Mouse (Mus musculus): ENCODE measurements at regions not wholly inside any gene's neighbourhood (a gene's known extent, or its start where the extent isn't known, plus 50 kb on each side); places are given as distances from the start of the nearest gene placed in this dataset.

GRCm38 (mm10) chr16:92920947-92921346 is 95.0 kb upstream of the Runx1 start:
- H3K27ac ChIP-seq (ENCODE audit: control insufficient read depth, insufficient read depth, low read depth, low read length), result no peak overlapping the region
- TF ChIP-seq CTCF (IDR thresholded peaks at IDR 0.05; ENCODE audit: control insufficient read depth, insufficient read depth, insufficient replicate concordance, low read depth, low read length) (no peak), POLR2A (IDR thresholded peaks at IDR 0.05; ENCODE audit: control insufficient read depth, low read depth, low read length) (no peak)
- H3K4me3 ChIP-seq (ENCODE audit: control insufficient read depth, low read depth, low read length), result no peak overlapping the region
- no peaks in the 10 kb centered on the region for H3K27me3 ChIP-seq (ENCODE audit: control insufficient read depth, insufficient read depth, low read length)
- no peaks in the 10 kb centered on the region for H3K4me1 ChIP-seq (ENCODE audit: control insufficient read depth, insufficient read depth, low read length)
- no peaks in the 10 kb centered on the region for H3K36me3 ChIP-seq (ENCODE audit: control insufficient read depth, insufficient read depth, low read length)

DNA sequence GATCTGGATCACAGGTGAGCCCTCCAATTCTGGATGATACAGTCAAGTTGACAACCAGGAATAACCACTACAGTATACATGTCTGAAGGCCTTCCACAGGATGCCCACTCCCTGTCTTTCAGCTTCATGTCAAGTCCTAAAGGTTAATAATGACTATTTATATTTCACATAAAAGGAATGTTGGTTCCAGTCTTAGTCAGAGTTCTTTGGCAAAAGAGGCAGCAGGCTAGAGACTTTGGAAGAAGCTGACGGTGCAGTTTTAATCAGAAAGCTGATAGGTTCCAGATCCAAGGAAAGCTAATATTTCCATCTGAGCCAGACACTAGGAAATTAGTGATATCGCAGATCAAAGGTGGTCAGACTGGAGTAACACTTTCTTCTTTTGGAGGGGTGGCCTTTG is 91.4 kb upstream of the Runx1 start:
- Histone ChIP-seq H3K27me3 (ENCODE audit: control insufficient read depth, insufficient read depth, low read length) (no peaks in the 10 kb centered on the region), H3K27ac (ENCODE audit: control insufficient read depth, insufficient read depth, low read depth, low read length) (no peak overlapping the region), H3K4me3 (ENCODE audit: control insufficient read depth, low read depth, low read length) (no peak overlapping the region), H3K36me3 (ENCODE audit: control insufficient read depth, insufficient read depth, low read length) (no peaks in the 10 kb centered on the region), H3K4me1 (ENCODE audit: control insufficient read depth, insufficient read depth, low read length) (no peaks in the 10 kb centered on the region)
- TF ChIP-seq CTCF (IDR thresholded peaks at IDR 0.05; ENCODE audit: control insufficient read depth, insufficient read depth, insufficient replicate concordance, low read depth, low read length) (no peak), POLR2A (IDR thresholded peaks at IDR 0.05; ENCODE audit: control insufficient read depth, low read depth, low read length) (no peak)

DNA sequence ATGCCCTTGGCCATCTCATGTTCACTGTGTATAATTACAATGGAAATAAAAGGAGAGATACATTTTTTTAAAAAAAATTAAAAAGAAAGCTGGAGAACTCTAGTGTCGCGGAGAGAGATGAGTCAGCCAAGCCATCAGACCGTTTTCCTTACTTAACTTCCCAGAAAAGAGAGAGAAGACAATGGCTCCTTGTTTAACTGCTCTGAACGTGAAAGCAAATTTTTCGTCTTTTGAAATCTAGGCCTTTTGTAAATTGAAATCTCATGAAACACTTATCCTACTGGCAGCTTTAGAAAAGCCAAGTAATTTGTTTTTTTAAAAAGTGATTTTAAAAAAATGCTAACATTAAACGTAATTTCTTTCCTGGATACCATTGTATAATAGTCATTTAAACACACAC is 89.7 kb upstream of the Runx1 start:
- Histone ChIP-seq H3K4me1 (ENCODE audit: control insufficient read depth, insufficient read depth, low read length) (no peaks in the 10 kb centered on the region), H3K4me3 (ENCODE audit: control insufficient read depth, low read depth, low read length) (no peak overlapping the region), H3K27me3 (ENCODE audit: control insufficient read depth, insufficient read depth, low read length) (no peaks in the 10 kb centered on the region), H3K27ac (ENCODE audit: control insufficient read depth, insufficient read depth, low read depth, low read length) (no peak overlapping the region), H3K36me3 (ENCODE audit: control insufficient read depth, insufficient read depth, low read length) (no peaks in the 10 kb centered on the region)
- TF ChIP-seq POLR2A (IDR thresholded peaks at IDR 0.05; ENCODE audit: control insufficient read depth, low read depth, low read length), result no peak
- TF ChIP-seq CTCF (IDR thresholded peaks at IDR 0.05; ENCODE audit: control insufficient read depth, insufficient read depth, insufficient replicate concordance, low read depth, low read length), result no peak

- no peak for TF ChIP-seq CTCF (IDR thresholded peaks at IDR 0.05; ENCODE audit: control insufficient read depth, insufficient read depth, insufficient replicate concordance, low read depth, low read length)
- no peak for TF ChIP-seq POLR2A (IDR thresholded peaks at IDR 0.05; ENCODE audit: control insufficient read depth, low read depth, low read length)
- Histone ChIP-seq H3K4me1 (ENCODE audit: control insufficient read depth, insufficient read depth, low read length) (no peaks in the 10 kb centered on the region), H3K27ac (ENCODE audit: control insufficient read depth, insufficient read depth, low read depth, low read length) (no peak overlapping the region), H3K27me3 (ENCODE audit: control insufficient read depth, insufficient read depth, low read length) (no peaks in the 10 kb centered on the region), H3K4me3 (ENCODE audit: control insufficient read depth, low read depth, low read length) (no peak overlapping the region), H3K36me3 (ENCODE audit: control insufficient read depth, insufficient read depth, low read length) (no peaks in the 10 kb centered on the region)
Measured at GRCm38 (mm10) chr16:92906873-92907272, 80.9 kb upstream of the Runx1 start.

- no peaks in the 10 kb centered on the region for H3K27me3 ChIP-seq (ENCODE audit: control insufficient read depth, insufficient read depth, low read length)
- H3K4me3 ChIP-seq (ENCODE audit: control insufficient read depth, low read depth, low read length), result no peak overlapping the region
- no peaks in the 10 kb centered on the region for H3K36me3 ChIP-seq (ENCODE audit: control insufficient read depth, insufficient read depth, low read length)
- TF ChIP-seq CTCF (IDR thresholded peaks at IDR 0.05; ENCODE audit: control insufficient read depth, insufficient read depth, insufficient replicate concordance, low read depth, low read length), result no peak
- TF ChIP-seq POLR2A (IDR thresholded peaks at IDR 0.05; ENCODE audit: control insufficient read depth, low read depth, low read length), result no peak
- H3K27ac ChIP-seq (ENCODE audit: control insufficient read depth, insufficient read depth, low read depth, low read length), result no peak overlapping the region
- H3K4me1 ChIP-seq (ENCODE audit: control insufficient read depth, insufficient read depth, low read length), result no peaks in the 10 kb centered on the region
Measured at GRCm38 (mm10) chr16:92905626-92906025, 79.7 kb upstream of the Runx1 start.

DNA sequence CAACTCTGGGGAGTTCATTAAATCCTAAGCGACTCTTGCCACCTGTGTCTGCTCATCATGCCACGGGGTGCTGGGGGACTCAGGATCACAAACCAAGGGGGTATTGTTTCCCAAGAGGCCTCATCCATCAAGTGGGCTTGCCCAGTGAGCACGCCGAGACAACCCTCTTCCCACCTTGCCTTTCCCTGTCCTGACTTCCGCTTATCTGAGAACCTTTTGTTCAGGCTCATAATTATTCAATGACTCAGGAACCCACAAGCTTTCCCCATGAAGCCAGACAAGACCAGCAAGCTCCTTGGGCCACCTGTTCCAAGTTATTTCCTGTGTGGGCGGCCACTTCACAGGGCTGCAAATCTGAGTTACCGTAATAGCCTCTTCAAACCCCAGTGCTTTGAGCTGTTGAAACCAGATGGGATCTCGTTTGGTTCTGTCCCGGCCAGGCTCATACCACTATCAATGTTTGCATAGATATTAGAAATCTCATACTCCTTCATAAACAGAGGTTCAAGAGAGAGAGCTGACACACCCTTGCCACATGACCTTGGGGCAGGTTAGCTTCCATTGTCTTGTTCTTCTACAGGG is 78.0 kb upstream of the Runx1 start:
- no peak for TF ChIP-seq CTCF (IDR thresholded peaks at IDR 0.05; ENCODE audit: control insufficient read depth, insufficient read depth, insufficient replicate concordance, low read depth, low read length)
- no peak for TF ChIP-seq POLR2A (IDR thresholded peaks at IDR 0.05; ENCODE audit: control insufficient read depth, low read depth, low read length)
- no peak overlapping the region for H3K27ac ChIP-seq (ENCODE audit: control insufficient read depth, insufficient read depth, low read depth, low read length)

GRCm38 (mm10) chr16:92903486-92903885 is 77.5 kb upstream of the Runx1 start:
- TF ChIP-seq CTCF (IDR thresholded peaks at IDR 0.05; ENCODE audit: control insufficient read depth, insufficient read depth, insufficient replicate concordance, low read depth, low read length) (no peak), POLR2A (IDR thresholded peaks at IDR 0.05; ENCODE audit: control insufficient read depth, low read depth, low read length) (no peak)
- H3K27ac ChIP-seq (ENCODE audit: control insufficient read depth, insufficient read depth, low read depth, low read length), result no peak overlapping the region
- H3K4me1 ChIP-seq (ENCODE audit: control insufficient read depth, insufficient read depth, low read length), result no peaks in the 10 kb centered on the region
- H3K36me3 ChIP-seq (ENCODE audit: control insufficient read depth, insufficient read depth, low read length), result no peaks in the 10 kb centered on the region
- H3K4me3 ChIP-seq (ENCODE audit: control insufficient read depth, low read depth, low read length), result no peak overlapping the region
- H3K27me3 ChIP-seq (ENCODE audit: control insufficient read depth, insufficient read depth, low read length), result no peaks in the 10 kb centered on the region

More for the DNA sequence above, 78.0 kb upstream of the Runx1 start:
- H3K4me3 ChIP-seq (ENCODE audit: control insufficient read depth, low read depth, low read length), result no peak overlapping the region
- H3K36me3 ChIP-seq (ENCODE audit: control insufficient read depth, insufficient read depth, low read length), result no peaks in the 10 kb centered on the region
- H3K27me3 ChIP-seq (ENCODE audit: control insufficient read depth, insufficient read depth, low read length), result no peaks in the 10 kb centered on the region
- H3K4me1 ChIP-seq (ENCODE audit: control insufficient read depth, insufficient read depth, low read length), result no peaks in the 10 kb centered on the region

GRCm38 (mm10) chr16:92899704-92900103 is 73.8 kb upstream of the Runx1 start:
- Histone ChIP-seq H3K27me3 (ENCODE audit: control insufficient read depth, insufficient read depth, low read length) (no peaks in the 10 kb centered on the region), H3K4me3 (ENCODE audit: control insufficient read depth, low read depth, low read length) (no peak overlapping the region), H3K4me1 (ENCODE audit: control insufficient read depth, insufficient read depth, low read length) (no peaks in the 10 kb centered on the region), H3K27ac (ENCODE audit: control insufficient read depth, insufficient read depth, low read depth, low read length) (no peak overlapping the region), H3K36me3 (ENCODE audit: control insufficient read depth, insufficient read depth, low read length) (no peaks in the 10 kb centered on the region)
- no peak for TF ChIP-seq CTCF (IDR thresholded peaks at IDR 0.05; ENCODE audit: control insufficient read depth, insufficient read depth, insufficient replicate concordance, low read depth, low read length)
- TF ChIP-seq POLR2A (IDR thresholded peaks at IDR 0.05; ENCODE audit: control insufficient read depth, low read depth, low read length), result no peak
